Mouse (Mus musculus): ENCODE measurements around the gene Cnot2. TPM values are rescaled to one million over a fixed set of nuclear protein-coding genes. Genes with fewer than 3 reads are reported as not detected.

The Cnot2 gene
- total RNA-seq, 2 experiments from 2014 or later: 38.3 to 39.2 TPM

DNA sequence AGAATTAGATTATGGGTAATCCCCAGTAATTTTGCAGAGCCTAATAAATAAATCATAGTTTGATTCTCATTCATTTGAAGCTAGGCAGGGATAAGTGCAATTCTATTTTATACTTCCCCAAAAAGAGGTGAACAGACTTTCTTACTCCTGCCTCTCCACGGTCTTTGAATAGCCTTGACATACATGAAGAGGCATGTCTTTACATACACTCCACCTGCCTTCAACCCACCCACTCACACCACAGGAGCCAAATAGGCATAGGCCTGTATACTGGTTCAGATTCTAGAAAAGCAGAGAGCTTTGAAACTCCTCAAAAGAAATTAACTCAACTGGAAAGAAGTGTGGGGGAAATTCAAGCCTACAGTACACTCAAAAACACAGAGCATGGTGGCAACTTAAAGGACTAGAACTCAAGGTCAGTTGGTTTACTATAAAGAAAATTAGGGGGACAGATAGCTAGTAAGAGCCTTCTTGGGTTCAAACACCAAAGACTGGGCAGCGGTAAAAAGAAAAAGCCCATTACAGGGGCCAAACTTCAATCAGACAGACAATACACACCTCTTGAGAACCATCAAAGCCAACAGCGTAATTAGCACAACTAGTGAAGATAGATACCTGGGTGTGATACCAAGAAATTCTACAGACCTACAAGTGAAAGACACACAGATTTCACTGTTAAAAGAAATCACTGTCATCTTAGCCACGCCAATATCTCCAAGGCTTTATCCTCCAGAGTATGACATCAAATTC lies 18.4 kb downstream of the Cnot2 start:
- DNase-seq: no peak

DNA sequence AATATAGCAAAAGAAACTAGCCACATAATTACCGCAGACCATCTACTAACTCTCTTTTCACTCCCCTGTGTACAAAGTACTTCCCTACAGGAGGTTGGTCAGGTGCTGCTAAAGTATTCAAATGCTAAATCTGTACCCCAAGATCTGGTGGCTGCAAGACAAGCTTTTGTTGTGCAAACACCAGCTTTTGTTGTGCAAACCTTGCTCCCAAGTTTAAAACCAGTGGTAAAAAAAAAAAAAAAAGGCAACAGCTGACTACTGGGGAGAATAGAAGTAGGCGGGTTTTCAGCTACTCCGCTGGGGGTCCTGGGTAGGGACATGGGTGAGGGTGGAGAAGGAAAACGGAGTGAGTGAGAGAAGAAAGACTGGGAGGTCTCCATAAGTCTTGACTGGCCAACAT lies 19.1 kb downstream of the Cnot2 start:
- no peak for DNase-seq

DNA sequence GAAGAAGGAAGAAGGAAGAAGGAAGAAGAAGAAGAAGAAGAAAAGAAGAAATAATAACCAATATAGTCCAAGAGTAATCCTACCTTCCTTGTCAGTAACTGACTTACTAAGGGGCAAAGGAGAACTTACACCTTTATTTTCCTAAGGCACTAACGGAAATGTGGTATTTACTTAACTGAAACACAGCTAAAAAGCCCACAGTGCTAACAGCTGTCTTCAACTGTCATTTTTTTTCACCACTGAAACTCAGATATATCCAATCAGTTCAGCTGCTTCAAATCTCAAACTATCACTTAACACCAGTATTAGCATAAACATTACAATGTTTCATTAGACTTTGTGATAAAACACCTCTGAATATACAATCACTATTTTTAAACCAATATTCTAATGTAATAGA lies 22.1 kb downstream of the Cnot2 start:
- no peak for DNase-seq

DNA sequence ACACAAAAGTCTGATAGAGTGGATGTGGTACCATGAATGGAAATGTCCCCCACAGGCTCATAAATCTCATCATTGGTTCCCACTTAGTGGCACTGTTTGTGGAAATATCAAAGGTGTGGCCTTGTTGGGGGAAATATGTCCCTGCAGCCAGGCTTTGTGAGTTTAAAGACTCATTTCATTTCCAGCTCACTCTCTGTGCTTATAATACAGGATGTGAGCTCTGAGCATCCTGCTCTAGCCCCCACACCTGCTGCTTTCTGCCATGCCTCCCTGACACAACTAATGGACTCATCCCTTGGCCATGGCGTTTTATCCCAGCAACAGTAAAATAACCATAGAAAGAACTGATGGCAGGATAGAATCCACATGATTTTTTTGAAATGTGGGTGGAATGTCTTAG lies 24.1 kb downstream of the Cnot2 start:
- DNase-seq: no peak

DNA sequence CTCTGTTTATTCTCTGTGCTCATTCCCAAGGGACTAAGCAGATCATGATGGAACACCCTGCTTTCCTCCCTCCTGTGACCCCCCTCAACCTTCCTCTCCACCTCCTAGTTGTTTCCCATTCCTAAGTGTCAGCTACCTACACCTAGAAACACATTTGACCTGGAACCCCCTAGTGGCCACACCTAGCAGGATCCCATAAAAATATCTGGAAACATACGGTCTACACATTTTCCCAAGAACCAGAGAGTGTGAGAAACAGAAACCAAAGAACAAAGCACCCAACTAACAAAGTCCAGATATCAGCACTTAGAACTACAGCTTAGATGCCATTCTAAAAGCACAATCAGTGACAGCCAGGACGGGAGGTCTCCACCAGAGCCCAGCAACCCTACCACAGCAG lies 26.9 kb downstream of the Cnot2 start:
- no peak for DNase-seq

DNA sequence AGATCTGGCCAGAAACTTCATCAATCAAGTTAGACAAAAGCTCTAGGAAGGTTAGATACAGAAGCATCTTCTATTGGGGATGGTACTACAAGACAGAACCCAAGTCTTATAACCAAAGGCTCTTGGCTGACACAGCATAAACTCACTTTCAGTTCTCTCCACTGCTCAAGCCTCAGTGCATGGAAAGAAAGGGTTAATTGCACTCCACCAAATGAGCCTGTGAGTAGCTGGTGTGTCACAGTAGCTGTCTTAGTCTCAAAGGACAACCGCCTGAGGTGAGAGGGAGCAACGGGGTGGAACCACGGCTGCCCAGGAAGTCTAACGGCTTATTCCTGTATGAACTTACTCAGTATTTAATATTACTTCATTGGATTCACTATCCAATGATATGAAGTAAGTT lies 33.4 kb downstream of the Cnot2 start:
- no peak for DNase-seq

- DNase-seq: no peak
Observed at GRCm38 (mm10) chr10:116546177-116546576, 35.1 kb downstream of the Cnot2 start.

- DNase-seq: no peak
Observed at GRCm38 (mm10) chr10:116543061-116543460, 38.2 kb downstream of the Cnot2 start.

DNA sequence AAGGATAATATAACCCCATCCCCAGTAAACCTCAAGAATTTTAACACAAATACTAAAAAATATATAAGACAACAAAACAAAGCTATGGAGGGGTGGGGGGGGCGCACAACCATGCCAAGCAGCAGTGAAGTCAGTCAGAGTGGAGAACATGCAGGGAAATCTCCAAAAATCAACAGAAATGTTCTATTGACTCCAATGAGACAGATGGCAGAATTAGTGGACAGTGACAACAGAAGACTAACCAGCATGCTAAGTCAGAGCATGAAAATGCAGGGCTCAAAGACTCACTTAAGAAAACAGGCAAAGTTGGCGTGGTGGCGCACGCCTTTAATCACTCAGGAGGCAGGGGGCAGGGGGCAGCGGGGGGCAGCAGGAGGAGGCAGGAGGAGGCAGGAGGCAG lies 40.6 kb downstream of the Cnot2 start:
- DNase-seq: no peak

DNA sequence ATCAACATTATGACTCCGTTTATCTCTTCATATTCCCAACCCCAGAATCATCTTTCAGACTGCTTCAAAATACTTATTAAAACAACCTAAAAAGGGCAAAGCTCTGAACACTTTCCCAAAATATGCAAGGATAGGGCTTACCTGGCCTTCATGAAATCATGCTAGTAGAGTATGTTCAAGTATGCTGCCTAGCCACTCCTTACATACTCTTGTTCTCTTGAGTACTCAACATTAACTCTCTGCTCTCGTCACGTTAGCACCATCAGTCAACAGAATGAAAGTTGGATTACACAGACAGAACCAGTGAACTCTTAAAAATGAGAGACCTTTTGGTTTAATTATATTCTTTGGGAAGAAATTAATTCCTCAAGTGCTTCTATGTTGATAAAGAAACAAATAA lies 43.8 kb downstream of the Cnot2 start:
- no peak for DNase-seq

DNA sequence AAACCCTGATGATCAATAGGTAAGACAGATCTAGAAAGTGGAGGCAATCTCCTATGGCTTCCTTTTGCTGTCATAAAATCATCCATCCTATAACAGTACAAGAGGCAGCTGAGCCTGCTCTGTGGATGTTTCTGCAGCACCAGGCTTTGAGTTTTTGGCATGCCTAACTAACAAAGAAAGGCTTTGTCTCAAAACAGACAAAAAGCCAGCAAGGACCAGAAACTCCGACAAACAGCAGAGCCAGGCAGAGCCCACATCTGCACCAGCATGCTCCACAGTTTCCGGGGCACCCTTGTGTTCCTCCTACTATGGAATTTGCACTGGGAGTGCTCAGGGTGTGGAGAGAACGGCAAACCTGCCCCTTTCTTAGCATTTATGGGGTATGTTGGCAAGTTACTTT lies 47.0 kb downstream of the Cnot2 start:
- DNase-seq: no peak

GRCm38 (mm10) chr10:116532561-116532960 lies 48.8 kb downstream of the Cnot2 start:
- no peak for DNase-seq

DNA sequence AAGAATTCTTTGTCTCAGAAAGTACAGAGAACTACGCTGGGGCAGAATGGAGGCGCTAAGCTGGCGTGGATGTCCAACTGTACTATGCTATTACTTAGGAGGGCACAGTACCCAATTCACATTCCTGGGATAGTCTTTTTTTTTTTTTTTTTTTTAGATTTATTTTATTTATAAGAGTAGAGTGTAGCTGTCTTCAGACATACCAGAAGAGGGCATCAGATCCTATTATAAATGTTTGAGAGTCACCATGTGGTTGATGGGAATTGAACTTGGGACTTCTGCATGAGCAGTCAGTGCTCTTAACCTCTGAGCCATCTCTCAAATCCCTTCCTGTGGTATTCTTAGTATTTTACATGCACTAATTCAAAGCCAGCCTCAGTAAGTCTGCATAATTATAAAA lies 50.2 kb downstream of the Cnot2 start:
- DNase-seq: no peak

GRCm38 (mm10) chr10:116519588-116519987 lies 61.7 kb downstream of the Cnot2 start:
- DNase-seq: no peak

- DNase-seq: no peak
Observed at GRCm38 (mm10) chr10:116515590-116515989, 65.7 kb downstream of the Cnot2 start.

- no peak for DNase-seq
Observed at GRCm38 (mm10) chr10:116515158-116515557, 66.2 kb downstream of the Cnot2 start.

GRCm38 (mm10) chr10:116513254-116513635 lies 68.1 kb downstream of the Cnot2 start:
- DNase-seq: peak in 1 of 2 experiments; percentile 7

- no peak for DNase-seq
Observed at GRCm38 (mm10) chr10:116512521-116513253, 68.6 kb downstream of the Cnot2 start.

DNA sequence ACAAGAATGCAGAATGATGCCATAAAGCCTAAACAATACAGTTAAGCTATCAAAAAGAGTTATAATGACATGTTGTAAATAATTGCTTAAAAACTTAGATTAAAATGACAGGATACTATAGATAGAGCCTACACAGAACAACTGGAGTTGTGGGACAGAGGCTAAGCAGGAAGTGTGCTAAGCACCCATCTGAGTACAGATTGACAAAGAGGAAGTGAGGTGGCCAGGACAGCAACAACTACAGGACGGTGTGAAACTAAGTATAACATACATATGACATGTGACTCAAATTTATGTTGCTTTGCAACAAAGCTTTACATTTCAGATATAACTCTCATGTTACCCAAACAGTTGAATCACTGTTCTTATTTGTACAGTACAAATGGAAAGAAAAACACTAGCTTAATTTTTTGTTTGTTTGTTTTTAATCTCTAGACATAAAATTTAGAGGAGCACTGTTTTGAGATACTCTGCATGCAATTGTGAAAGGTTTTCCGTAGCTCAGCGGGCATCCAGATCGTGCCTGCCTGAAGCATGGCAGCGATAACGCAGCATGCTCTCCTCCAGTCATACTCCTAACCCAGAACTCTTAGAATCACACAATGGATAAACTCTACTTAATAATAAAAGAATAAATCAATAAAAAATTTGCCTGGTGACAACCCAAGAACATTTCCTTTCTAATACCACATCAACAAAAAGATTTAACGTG lies 75.9 kb downstream of the Cnot2 start:
- no peak for DNase-seq

GRCm38 (mm10) chr10:116492768-116493167 lies 88.5 kb downstream of the Cnot2 start:
- DNase-seq: no peak

GRCm38 (mm10) chr10:116486895-116487747 lies 94.2 kb downstream of the Cnot2 start:
- DNase-seq: no peak

- no peak for DNase-seq
Observed at GRCm38 (mm10) chr10:116481917-116482316, 99.4 kb downstream of the Cnot2 start.

Measured in heart, adult 18-20 months (tissue).